Mouse (Mus musculus) lung, adult 2 months (tissue): Measurements from ENCODE around the gene Ppp2ca. TPM values are rescaled to one million over a fixed set of nuclear protein-coding genes. Genes with fewer than 3 reads are reported as not detected.

Experiments used
- DNase-seq: peaks from one replicate; pipeline ENCODE4 v3.0.0; 2022
- H3K4me1 ChIP-seq: fragments of 200-500 bp; 2 replicates; pipeline ENCODE4 v1.6.1; 2011; ENCODE audit warnings: low read length; ENCODE audit not compliant: control insufficient read depth, insufficient read depth
- H3K4me3 ChIP-seq: fragments of 200-500 bp; replicated peaks from 2 replicates; pipeline ENCODE3; 2011; ENCODE audit warnings: low read depth, mild to moderate bottlenecking, control low read depth, low read length; ENCODE audit errors: extremely low read depth
- CTCF ChIP-seq: fragments of 200-500 bp; IDR thresholded peaks from 2 replicates; pipeline ENCODE4 v1.5.1; 2011; ENCODE audit warnings: mild to moderate bottlenecking, low read length, control low read depth; ENCODE audit not compliant: insufficient read depth
- POLR2A ChIP-seq: fragments of 200-500 bp; IDR thresholded peaks from 2 replicates; pipeline ENCODE4 v1.6.1; 2011; ENCODE audit warnings: low read depth, mild to moderate bottlenecking, control low read depth, low read length, borderline replicate concordance; ENCODE audit errors: extremely low read depth
- WGBS: fragments of 180-500 bp; shearing (Covaris S2); methylation state at CpG from one replicate; pipeline ENCODE4 v1.1.7; 2018; 5-methylcytosine and 5-hydroxymethylcytosine counted together
- polyA plus RNA-seq: library from polyadenylated mRNA; depleted of rRNA; stranded (reverse); fragments of >200 nt; gene quantifications from 2 replicates; pipeline ENCODE4 v1.2.3, GENCODE M21; 2012

The Ppp2ca gene
- polyA plus RNA-seq, 1 experiment: 32.4 TPM

- no peak for DNase-seq
- 33% methylated on average over 9 of the region's 9 CpGs for WGBS
- TF ChIP-seq POLR2A (no peak), CTCF (no peak)
- Histone ChIP-seq H3K4me3 (no peak overlapping the region), H3K4me1 (no peaks in the 10 kb centered on the region)
These were observed 12.1 kb upstream of the Ppp2ca start for GRCm38 (mm10) chr11:52086204-52086864.

- TF ChIP-seq CTCF (no peak), POLR2A (no peak)
- Histone ChIP-seq H3K4me1 (no peaks in the 10 kb centered on the region), H3K4me3 (no peak overlapping the region)
- no peak for DNase-seq
- 45% methylated on average over 8 of the region's 8 CpGs for WGBS
These were observed 9.2 kb upstream of the Ppp2ca start for GRCm38 (mm10) chr11:52089291-52089690.

GRCm38 (mm10) chr11:52091261-52091660 is 7.2 kb upstream of the Ppp2ca start:
- DNase-seq: no peak
- Histone ChIP-seq H3K4me3 (no peak overlapping the region), H3K4me1 (no peaks in the 10 kb centered on the region)
- TF ChIP-seq CTCF: no peak
- 88% methylated on average over 9 of the region's 9 CpGs for WGBS

- 37% methylated on average over 5 of the region's 5 CpGs for WGBS
- TF ChIP-seq CTCF (no peak), POLR2A (no peak)
- Histone ChIP-seq H3K4me3 (no peak overlapping the region), H3K4me1 (peaks cover 5% of the 10 kb centered on the region)
- DNase-seq: no peak
These were observed 3.9 kb upstream of the Ppp2ca start for GRCm38 (mm10) chr11:52094568-52094967.

DNA sequence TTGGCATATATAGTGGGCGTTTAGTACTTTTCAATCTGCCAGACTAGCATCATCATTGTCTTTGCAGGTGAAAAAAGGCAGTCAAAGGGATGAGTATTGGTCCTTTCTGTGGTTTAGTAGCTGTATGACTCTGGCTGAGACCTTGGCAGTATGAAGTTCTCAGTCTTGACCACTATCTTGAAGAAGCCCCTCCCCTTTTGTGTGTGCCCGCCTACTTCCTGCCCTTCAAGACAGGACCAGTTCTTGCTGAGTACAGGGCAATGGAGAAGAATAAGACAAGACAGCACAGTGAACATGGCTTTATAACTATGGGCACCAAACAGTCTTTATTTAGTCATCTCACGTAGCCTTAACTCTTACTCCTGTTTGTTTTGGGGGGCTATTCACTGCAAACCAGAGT is 1.5 kb upstream of the Ppp2ca start:
- WGBS: 77% methylated on average over 3 of the region's 3 CpGs
- H3K4me3 ChIP-seq: no peak overlapping the region
- TF ChIP-seq POLR2A (no peak), CTCF (no peak)
- no peak for DNase-seq
- peaks cover 14% of the 10 kb centered on the region for H3K4me1 ChIP-seq

- Histone ChIP-seq H3K4me3 (no peak overlapping the region), H3K4me1 (peaks cover 14% of the 10 kb centered on the region)
- TF ChIP-seq POLR2A: no peak
- TF ChIP-seq CTCF: no peak
- WGBS: 72% methylated on average over 2 of the region's 2 CpGs
- DNase-seq: no peak
These were observed 885 bp upstream of the Ppp2ca start for GRCm38 (mm10) chr11:52097596-52097995.

DNA sequence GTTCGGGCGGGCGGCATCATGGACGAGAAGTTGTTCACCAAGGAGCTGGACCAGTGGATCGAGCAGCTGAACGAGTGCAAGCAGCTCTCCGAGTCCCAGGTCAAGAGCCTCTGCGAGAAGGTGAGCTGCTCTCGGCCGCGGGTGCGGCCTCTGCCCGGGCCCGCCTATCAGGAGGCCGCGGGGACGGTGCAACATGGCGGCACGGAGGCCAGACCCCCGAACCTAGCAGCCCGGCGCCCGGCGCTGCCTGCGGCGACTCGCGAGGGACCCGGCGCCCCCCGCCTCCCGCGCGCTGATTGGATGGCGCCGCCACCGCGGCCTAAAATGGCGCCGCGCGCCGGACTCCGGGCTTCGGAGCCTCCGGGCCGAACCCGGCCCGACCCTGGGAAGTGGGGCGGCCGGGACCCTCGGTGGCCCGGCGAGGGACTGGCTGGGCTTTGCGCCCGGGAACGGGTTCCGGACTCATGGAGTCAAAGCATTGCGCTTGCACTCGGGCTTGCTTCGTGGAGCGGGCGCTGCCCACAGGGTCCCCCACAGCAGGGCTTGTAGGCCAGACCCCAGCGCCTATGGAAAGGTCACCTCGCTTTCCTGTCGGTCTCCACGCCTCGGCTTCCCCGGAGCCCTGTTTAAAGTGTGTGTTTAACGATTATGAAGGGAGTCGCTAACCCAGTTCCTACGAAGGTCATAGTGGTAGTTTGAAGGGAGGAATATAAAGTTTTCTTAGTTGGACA is 715 bp downstream of the Ppp2ca start:
- under 1% methylated on average over 72 of the region's 72 CpGs for WGBS
- no peak for TF ChIP-seq CTCF
- no peak for TF ChIP-seq POLR2A
- Histone ChIP-seq H3K4me3 (peak overlapping the region; percentile 91), H3K4me1 (peaks cover 23% of the 10 kb centered on the region)
- DNase-seq: peak; percentile 74

- TF ChIP-seq CTCF: no peak
- TF ChIP-seq POLR2A: no peak
- 1% methylated on average over 7 of the region's 7 CpGs for WGBS
These were observed 1.3 kb downstream of the Ppp2ca start for GRCm38 (mm10) chr11:52099771-52100219.

DNA sequence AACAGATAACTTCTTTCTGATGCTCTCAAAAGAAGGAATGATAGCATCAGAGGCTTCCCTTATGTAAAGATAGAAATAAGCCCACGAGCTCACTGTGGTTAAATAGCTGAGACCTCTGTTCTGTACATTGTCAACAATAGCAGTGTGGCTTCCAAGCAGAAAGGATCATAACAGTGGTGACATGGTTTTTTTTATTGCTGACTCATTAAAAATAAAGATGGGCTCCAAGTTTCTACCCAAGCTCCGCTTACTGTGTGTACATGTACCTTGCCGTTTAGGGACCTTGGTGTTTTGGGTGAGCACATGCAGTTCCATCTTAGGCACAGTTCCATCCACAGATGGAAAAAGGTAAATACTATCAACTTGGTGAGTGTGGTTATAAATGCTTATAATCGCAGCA is 4.5 kb downstream of the Ppp2ca start:
- 55% methylated on average over 4 of the region's 4 CpGs for WGBS
- H3K4me1 ChIP-seq: peaks cover 32% of the 10 kb centered on the region

More at GRCm38 (mm10) chr11:52099771-52100219, 1.3 kb downstream of the Ppp2ca start:
- H3K4me1 ChIP-seq: peaks cover 29% of the 10 kb centered on the region
- DNase-seq: no peak
- H3K4me3 ChIP-seq: peak overlapping the region; percentile 91

DNA sequence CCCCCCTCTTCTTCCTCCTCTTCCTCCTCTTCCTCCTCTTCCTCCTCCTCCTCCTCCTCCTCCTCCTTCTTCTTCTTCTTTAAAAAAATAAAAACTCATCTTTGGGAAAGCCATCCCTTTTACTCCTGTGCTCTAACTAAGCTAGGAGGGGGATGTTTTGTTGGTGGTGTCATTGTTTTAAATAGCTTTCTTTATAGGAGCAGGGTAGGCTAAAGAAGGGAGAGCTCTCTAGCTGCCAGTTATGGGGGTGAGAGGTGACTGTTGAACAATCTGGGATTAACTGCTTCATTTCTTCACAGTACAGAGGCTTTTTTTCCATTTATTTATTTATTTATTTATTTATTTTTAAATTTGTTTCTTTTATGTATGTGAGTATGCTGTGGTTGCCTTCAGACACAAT is 7.0 kb downstream of the Ppp2ca start:
- Histone ChIP-seq H3K4me3 (no peak overlapping the region), H3K4me1 (peaks cover 33% of the 10 kb centered on the region)
- TF ChIP-seq POLR2A (no peak), CTCF (no peak)
- no peak for DNase-seq

More for the DNA sequence above, 4.5 kb downstream of the Ppp2ca start:
- no peak for TF ChIP-seq POLR2A
- TF ChIP-seq CTCF: no peak
- no peak for DNase-seq
- no peak overlapping the region for H3K4me3 ChIP-seq
